Mouse (Mus musculus): Measurements from ENCODE around the gene Spo11. TPM values are rescaled to one million over a fixed set of nuclear protein-coding genes. Genes with fewer than 3 reads are reported as not detected.

Gene Spo11
- under 1 TPM in 1 of 2 experiments, not detected in 1; 0.29 TPM for total RNA-seq (2021)
- long read RNA-seq, experiment 1: 0 reads
- long read RNA-seq, experiment 2: 0 reads

DNA sequence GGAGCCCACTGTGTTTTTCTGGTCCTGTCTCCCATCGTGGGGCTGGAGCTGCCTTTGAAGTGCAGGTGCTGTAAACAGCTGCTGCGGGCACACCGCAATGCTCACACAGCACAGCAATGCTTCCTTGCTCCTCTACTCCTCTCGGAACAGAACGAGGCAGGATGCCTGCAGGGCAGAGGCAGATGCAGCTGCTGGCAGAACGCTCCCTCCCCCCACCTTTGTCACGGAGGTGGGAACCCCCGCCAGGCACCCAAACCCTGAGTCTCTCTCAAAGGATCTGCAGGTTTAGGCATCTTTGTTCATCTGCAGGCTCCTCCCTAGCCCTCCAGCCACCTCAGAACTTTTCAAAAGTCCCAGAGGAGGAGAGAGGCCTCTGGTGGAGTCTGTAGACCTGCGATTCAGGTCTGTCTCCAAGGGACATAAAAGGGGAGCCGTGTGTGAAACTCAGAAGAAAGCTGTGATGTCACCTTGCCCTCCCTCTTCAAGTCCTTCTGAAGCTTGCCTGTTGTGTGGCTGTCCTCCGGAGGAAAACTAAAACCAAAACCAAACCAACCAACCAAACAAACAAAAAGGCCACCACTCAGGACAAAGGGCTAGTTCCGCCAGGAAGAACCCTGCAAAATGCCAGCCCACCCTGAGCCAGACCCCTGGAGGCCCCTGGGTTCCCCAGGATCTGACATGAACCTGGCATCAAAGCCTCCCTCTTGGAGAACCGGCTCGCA lies at the start of gene Spo11:
Gene Spo11, plus strand, starts transcription at position 292 of the 722 bp plus-strand sequence.
- H3K4me3 ChIP-seq: no peak within 1 kb of the TSS
- TF ChIP-seq CTCF (conservative IDR thresholded peaks at IDR 0.05): no peak
- DNase-seq (ENCODE audit: low spot score in 2 of 2): no peak
- no peak within 1 kb of the TSS for H3K27ac ChIP-seq

DNA sequence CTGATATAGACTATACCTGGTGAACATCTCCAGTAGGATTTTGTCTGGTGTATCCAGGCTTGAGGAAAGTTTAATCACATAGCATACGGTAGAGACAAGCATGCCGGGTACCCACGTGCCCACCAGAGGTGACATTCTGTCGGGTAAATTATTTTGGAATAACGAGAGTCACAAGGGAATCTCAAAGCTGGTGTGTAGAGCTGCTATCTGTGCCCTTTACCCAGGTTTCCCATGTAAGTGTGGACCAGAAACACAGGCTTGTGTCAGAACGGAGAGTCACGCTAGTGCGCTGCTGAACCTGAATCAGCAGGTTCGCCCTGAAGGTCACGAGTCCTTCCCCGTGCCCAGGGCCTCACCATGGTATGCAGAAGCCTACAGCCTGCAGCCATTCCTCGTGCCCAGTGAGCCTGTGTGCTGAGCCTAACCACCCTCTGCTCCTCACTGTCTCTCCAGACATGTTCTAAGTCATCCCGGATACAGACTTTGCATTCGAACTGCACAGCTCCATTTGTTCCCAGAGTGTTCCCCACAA lies 47.5 kb upstream of the Spo11 start:
- no peak for TF ChIP-seq CTCF (conservative IDR thresholded peaks at IDR 0.05)
- no peak for DNase-seq (ENCODE audit: low spot score in 2 of 2)
- H3K4me3 ChIP-seq: no peak overlapping the region
- no peak overlapping the region for H3K27ac ChIP-seq

DNA sequence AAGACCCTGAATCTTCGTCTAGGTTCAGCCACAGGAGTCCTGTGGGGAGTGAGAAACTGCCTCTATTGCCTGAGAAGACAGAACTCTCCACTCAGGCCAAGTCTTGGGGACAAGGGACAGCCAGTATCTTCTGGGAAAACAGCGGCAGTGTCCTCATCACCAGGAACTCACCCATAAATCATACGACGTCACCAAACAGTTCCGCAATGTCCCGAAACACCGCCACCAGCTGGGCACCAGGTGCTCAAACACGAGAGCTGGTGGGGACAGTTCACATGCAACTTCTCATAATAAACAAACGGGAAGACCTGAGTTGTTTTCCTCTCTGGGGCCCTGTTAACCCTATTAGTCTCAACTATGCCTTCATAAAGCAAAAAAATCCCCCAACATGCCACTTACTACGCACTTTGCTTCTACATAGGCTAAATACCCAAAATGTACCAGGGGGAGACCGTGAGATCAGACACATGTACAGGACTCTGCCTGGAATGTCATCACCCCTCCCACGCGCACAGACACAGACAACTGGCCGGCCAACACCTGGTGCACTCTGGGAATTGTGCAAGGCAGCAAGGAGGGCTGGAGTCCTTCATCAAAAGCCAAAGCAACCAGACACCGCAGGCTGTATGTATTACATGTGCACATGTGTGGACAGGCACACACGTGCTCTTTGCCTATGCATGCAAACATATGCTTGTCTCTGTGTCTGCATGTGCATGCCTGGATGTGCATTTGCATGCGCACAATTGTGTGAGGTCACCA lies 46.2 kb upstream of the Spo11 start:
- no peak overlapping the region for H3K27ac ChIP-seq
- TF ChIP-seq CTCF (conservative IDR thresholded peaks at IDR 0.05): no peak
- no peak for DNase-seq (ENCODE audit: low spot score in 2 of 2)
- H3K4me3 ChIP-seq: no peak overlapping the region

DNA sequence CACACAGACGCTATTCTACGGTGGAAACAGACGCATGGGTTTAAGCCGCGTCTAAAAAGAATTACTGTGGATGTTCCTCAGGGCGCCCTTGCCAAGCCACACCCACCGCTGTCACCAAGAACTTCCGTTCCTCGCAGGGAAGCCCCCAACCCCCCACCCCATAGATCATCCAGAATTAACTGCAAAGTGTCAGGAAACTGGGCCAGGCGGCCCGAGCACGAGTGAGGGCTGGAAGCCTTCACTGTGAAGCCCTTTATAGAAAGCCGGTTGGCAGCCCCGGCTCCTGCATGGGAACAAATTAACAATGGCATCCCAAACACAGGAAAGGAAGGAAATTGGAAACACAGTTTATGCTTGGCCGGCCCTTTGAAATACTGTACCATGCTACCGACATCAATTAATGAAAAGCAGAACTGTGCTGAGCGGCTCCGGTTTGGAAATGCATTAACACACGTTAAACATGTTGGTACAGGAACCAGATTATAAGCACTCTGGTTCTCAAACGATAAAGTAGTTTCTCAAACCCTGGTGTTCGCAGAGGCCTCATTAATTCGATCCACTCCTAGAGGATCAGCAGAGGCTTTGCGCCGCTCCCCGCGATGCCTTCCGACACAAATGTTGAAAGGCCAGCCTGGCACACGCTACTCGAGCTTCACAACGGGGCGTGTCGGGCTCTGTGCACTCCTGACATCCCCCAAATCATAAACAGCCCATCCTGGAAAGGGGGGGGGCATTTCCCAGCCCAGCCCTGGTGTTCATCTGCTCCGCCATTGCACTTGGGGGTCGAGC lies 43.7 kb upstream of the Spo11 start:
- no peak for DNase-seq (ENCODE audit: low spot score in 2 of 2)
- Histone ChIP-seq H3K4me3 (peak overlapping the region; percentile 31), H3K27ac (peak overlapping the region; percentile 41; the same call in 1 of the 2 replicates)

DNA sequence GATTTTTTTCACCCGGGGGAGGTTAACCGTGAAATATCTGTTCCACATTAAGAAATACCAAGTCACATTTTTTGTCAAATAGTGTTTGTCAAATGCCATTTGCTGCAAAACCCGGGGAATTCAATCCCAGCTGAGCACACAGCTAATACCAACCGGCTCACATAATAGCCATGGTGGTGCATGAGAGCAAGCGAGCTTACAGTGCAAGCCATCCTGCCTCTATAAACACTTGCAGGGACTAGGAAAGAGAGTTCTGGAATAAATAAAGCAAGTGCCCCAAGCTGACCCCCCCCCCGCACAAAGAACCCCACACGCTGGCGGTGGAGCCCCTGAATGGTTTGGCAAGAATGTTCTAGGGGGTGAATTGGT lies 43.1 kb upstream of the Spo11 start:
- H3K4me3 ChIP-seq: peak overlapping the region; percentile 31

More for the DNA sequence above, 43.7 kb upstream of the Spo11 start:
- no peak for TF ChIP-seq CTCF (conservative IDR thresholded peaks at IDR 0.05)

DNA sequence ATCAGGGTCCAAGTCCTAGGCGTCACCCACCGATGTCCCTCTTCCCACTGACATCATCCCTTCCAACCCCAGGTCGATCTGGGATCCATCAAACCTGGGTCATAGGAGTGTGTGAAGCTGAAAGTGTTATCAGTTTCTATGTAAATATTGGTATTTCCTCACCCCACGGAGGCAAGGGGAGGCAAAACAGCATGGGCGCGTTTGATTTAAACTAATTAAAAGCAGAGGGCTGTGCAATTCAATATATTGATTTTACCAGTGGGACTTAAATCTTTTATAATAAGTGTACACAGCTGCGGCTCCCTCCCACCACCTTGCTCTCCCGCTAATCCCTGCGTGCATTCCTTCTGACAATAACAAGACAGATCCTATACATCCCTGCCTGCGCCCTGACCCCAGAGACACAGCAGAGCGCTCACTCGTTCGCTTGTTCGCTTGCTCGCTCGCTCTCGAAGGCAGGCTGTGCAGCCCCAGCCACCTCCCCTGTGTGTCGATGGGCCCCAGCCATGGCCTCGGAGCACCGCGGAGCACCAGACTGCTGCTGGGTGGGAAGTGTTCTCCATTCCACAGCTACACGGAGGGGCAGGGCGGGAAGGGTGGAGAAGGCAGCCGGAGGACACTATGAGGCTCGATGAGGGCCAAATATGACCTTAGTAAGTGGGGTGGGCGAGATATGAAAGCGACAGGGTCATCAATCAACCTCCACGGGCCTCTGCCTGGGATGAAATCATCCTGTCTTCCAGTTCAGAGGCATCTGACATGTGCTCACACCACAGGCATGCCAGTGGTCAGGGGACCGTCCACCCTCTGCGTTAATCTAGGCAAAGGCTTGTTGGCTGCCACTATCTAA lies 42.4 kb upstream of the Spo11 start:
- no peak for TF ChIP-seq CTCF (conservative IDR thresholded peaks at IDR 0.05)
- no peak overlapping the region for H3K4me3 ChIP-seq
- DNase-seq (ENCODE audit: low spot score in 2 of 2): no peak
- no peak overlapping the region for H3K27ac ChIP-seq

More for the DNA sequence above, 43.1 kb upstream of the Spo11 start:
- DNase-seq (ENCODE audit: low spot score in 2 of 2): no peak
- peak overlapping the region; percentile 41; the same call in 1 of the 2 replicates for H3K27ac ChIP-seq
- no peak for TF ChIP-seq CTCF (conservative IDR thresholded peaks at IDR 0.05)

DNA sequence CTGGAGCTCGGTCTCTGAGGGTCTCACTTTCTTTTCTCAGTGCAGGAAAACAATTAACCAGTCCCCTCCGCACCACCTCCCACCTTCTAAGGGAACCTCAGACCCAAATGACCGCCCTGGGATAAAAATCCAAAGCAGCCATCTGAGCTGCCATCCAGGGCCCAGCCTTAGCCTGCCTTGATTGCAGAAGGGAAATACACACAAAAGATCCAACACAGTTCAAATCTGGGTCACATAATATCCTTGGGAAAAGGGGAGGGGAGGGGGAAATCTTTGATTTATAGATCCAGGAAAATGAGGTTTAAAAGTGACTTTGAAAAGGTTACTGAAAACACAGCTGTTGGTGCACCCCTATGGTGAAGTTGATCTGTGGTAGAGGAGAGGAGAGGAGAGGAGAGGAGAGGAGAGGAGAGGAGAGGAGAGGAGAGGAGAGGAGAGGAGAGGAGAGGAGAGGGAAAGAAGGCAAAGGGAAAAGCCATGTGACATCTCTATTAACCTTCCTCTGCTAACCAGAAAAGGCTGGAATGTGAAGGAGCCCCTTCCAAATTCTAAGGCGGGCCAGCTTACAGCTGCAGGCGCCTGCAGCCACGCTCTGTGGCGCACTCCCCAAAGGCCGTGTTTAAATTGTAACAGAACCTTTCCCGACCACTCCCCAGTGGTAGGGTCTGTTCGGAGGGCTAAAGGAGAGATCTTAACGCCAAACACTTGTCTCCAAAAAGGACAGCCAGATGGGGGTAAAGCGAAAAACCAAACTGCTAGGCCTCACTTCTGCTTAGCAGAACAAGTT lies 41.5 kb upstream of the Spo11 start:
- no peak for TF ChIP-seq CTCF (conservative IDR thresholded peaks at IDR 0.05)
- Histone ChIP-seq H3K4me3 (no peak overlapping the region), H3K27ac (no peak overlapping the region)
- DNase-seq (ENCODE audit: low spot score in 2 of 2): no peak

DNA sequence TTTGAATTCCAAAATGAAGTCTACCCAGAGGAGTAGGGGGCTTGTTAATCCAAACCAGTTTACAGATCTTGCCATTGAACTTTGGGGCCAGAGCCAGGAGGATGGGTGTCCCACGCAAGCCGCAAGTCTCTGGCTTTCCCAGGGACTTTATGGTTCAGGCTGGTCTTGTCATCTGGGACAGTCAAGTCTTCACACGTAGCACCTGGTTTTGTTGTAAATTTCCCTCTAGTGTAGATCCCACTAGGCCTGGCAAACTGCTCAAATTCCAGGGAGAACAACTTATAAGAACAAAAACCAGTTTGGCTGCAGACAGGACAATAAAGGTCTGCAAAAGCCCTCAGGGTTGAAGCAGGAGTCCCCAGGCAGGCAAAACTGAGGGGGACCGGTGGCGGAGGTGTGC lies 40.7 kb upstream of the Spo11 start:
- no peak overlapping the region for H3K4me3 ChIP-seq
- no peak for TF ChIP-seq CTCF (conservative IDR thresholded peaks at IDR 0.05)
- DNase-seq (ENCODE audit: low spot score in 2 of 2): no peak
- H3K27ac ChIP-seq: no peak overlapping the region

DNA sequence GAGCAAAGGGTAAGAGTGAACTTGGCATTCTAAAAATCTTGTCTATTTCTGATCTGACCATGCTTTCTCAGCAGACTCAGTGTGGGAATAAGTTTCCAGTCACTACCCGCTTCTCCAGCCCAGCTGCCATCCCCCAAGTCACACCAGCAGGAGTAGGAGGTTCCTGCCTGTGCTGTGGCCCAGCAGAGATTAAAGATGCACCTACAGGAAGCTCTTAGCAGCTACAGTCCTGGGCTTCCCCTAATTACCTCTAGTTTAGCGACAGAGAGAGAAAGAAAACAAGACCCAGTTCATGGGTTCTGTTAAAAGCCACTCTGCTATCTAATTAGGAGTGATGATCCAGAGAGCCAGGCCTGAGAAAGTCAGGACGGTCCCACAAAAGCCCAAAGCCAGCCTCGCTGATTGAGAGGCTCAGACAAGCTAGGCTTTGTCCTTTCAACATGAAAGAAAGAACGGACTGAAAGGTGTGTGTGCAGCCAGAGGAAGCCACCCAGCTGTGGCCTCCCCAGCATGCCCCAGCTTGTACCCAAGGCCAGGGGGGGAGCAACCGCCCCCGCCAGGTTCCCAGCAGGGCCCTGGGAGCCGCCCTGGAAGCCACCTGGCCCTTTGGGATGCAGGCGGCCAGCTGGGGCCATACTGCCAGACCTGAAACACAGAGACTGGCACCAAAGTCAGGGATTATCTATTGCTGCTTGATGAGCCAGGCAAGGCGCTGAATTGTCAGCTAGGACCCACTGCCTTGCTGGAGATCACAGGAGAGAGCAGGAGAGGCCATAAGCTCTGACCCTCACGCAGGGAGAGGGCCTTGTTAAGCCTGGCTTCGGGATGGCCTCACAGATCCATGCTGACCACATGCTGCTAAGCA lies 39.9 kb upstream of the Spo11 start:
- no peak for TF ChIP-seq CTCF (conservative IDR thresholded peaks at IDR 0.05)
- no peak overlapping the region for H3K4me3 ChIP-seq
- DNase-seq (ENCODE audit: low spot score in 2 of 2): no peak
- no peak overlapping the region for H3K27ac ChIP-seq
